Mouse (Mus musculus): ENCODE measurements around the gene Vmn1r6. TPM values are rescaled to one million over a fixed set of nuclear protein-coding genes. Genes with fewer than 3 reads are reported as not detected.

Vmn1r6 gene
- polyA plus RNA-seq (2012; rRNA removed), result not detected in 2 replicates

GRCm38 (mm10) chr6:56996943-56997342 is at the start of gene Vmn1r6:
Gene Vmn1r6 (plus strand): TSS chr6:56997243.

GRCm38 (mm10) chr6:56969973-56970372 is 27.1 kb upstream of the Vmn1r6 start, which contains the start of gene Vmn1r5:
Gene Vmn1r5 (plus strand): TSS chr6:56970273.

GRCm38 (mm10) chr6:57025224-57025623 is 28.2 kb downstream of the Vmn1r6 start, which contains the start of gene Vmn1r7:
Gene Vmn1r7 (minus strand): TSS chr6:57025324.

GRCm38 (mm10) chr6:57031984-57032383 is 34.9 kb downstream of the Vmn1r6 start, which contains the start of gene Vmn1r8:
Gene Vmn1r8 (plus strand): TSS chr6:57032284.

Other genes with a start within 250 kb of the Vmn1r6 start
- gene Kbtbd2, start 199.4 kb upstream of the Vmn1r6 start, polyA plus RNA-seq (2012; rRNA removed), result 10.1 and 10.6 TPM in 2 replicates
- 16.9 and 18.8 TPM in 2 replicates for gene Fkbp9, start 165.2 kb upstream of the Vmn1r6 start, polyA plus RNA-seq (2012; rRNA removed)
- gene Nt5c3, start 73.3 kb upstream of the Vmn1r6 start, polyA plus RNA-seq (2012; rRNA removed), result 57.8 and 59.1 TPM in 2 replicates
- gene Vmn1r4, start 73.2 kb upstream of the Vmn1r6 start, polyA plus RNA-seq (2012; rRNA removed), result 0.10 and 0.17 TPM in 2 replicates
- gene Vmn1r5, start 27.0 kb upstream of the Vmn1r6 start, polyA plus RNA-seq (2012; rRNA removed), result not detected in 2 replicates
- gene Vmn1r7, start 28.1 kb downstream of the Vmn1r6 start, polyA plus RNA-seq (2012; rRNA removed), result not detected in 2 replicates
- not detected in 2 replicates for gene Vmn1r8, start 35.0 kb downstream of the Vmn1r6 start, polyA plus RNA-seq (2012; rRNA removed)
- under 0.01 TPM in 1 of 2 replicates, not detected in the other for gene Vmn1r9, start 69.5 kb downstream of the Vmn1r6 start, polyA plus RNA-seq (2012; rRNA removed)
- not detected in 2 replicates for gene Vmn1r10, start 112.2 kb downstream of the Vmn1r6 start, polyA plus RNA-seq (2012; rRNA removed)
- not detected in 2 replicates for gene Vmn1r11, start 136.2 kb downstream of the Vmn1r6 start, polyA plus RNA-seq (2012; rRNA removed)
- not detected in 2 replicates for gene Vmn1r12, start 159.7 kb downstream of the Vmn1r6 start, polyA plus RNA-seq (2012; rRNA removed)
- gene Vmn1r13, start 206.0 kb downstream of the Vmn1r6 start, polyA plus RNA-seq (2012; rRNA removed), result not detected in 2 replicates
- gene Vmn1r14, start 234.4 kb downstream of the Vmn1r6 start, polyA plus RNA-seq (2012; rRNA removed), result not detected in 2 replicates